Mouse (Mus musculus): ENCODE measurements around the gene Hesx1. TPM values are rescaled to one million over a fixed set of nuclear protein-coding genes. Genes with fewer than 3 reads are reported as not detected.
A peak's percentile ranks its signal among the peaks of the same experiment; 100 is the strongest.
"Not testable (repeated sequence)": the region's sequence is repeated elsewhere in the genome, so short reads cannot be mapped to it uniquely, and the experiment has no call there.

The Hesx1 gene
- 0.88 TPM in 1 of 2 replicates, not detected in the other for total RNA-seq (2014; rRNA removed)
- 0.16 and 0.40 TPM in 2 replicates for polyA plus RNA-seq (2015; fragmentation: Nextera tagmentation; extraction: Ambion mirVana)

GRCm38 (mm10) chr14:26994211-26994741 is at the start of gene Hesx1:
Gene Hesx1, plus strand, starts transcription at chr14:26994416.
- DNase-seq (ENCODE audit: low spot score) (peak; percentile 49), ATAC-seq (ENCODE audit: low FRiP score) (no peak)
- TF ChIP-seq CTCF (IDR thresholded peaks at IDR 0.05): peak; percentile 43
- Histone ChIP-seq H3K36me3 (ENCODE audit: insufficient read depth, low read length) (no peaks in the 10 kb centered on the region), H3K27me3 (ENCODE audit: insufficient read depth, low read length) (no peaks in the 10 kb centered on the region), H3K9ac (replicated peaks; ENCODE audit: low read length, poor library complexity, severe bottlenecking) (no peak within 1 kb of the TSS), H3K27ac (ENCODE audit: low read depth, low read length) (no peak within 1 kb of the TSS), H3K4me3 (ENCODE audit: low read depth, low read length) (peak within 1 kb of the TSS; percentile 28), H3K4me1 (ENCODE audit: insufficient read depth, low read length) (no peaks in the 10 kb centered on the region), H3K9me3 (ENCODE audit: low read length) (no peaks in the 10 kb centered on the region), H3K4me2 (ENCODE audit: low read depth, low read length, poor library complexity, severe bottlenecking) (peak within 1 kb of the TSS; percentile 50)
- WGBS: 8% methylated on average over 16 of the region's 16 CpGs

GRCm38 (mm10) chr14:26956139-26956538 is 38.1 kb upstream of the Hesx1 start:
- not testable (repeated sequence) for H3K9ac ChIP-seq (replicated peaks; ENCODE audit: low read length, poor library complexity, severe bottlenecking); H3K4me1 ChIP-seq (ENCODE audit: insufficient read depth, low read length); ATAC-seq (ENCODE audit: low FRiP score); H3K9me3 ChIP-seq (ENCODE audit: low read length); H3K27me3 ChIP-seq (ENCODE audit: insufficient read depth, low read length); H3K4me2 ChIP-seq (ENCODE audit: low read depth, low read length, poor library complexity, severe bottlenecking); H3K4me3 ChIP-seq (ENCODE audit: low read depth, low read length); H3K27ac ChIP-seq (ENCODE audit: low read depth, low read length); DNase-seq (ENCODE audit: low spot score)
- 68% methylated on average over 2 of the region's 2 CpGs for WGBS
- H3K36me3 ChIP-seq (ENCODE audit: insufficient read depth, low read length): peaks cover 13% of the 10 kb centered on the region

GRCm38 (mm10) chr14:26960518-26960917 is 33.7 kb upstream of the Hesx1 start:
- Histone ChIP-seq H3K9me3 (ENCODE audit: low read length) (no peaks in the 10 kb centered on the region), H3K9ac (replicated peaks; ENCODE audit: low read length, poor library complexity, severe bottlenecking) (no peak overlapping the region), H3K27ac (ENCODE audit: low read depth, low read length) (no peak overlapping the region), H3K36me3 (ENCODE audit: insufficient read depth, low read length) (peaks cover 18% of the 10 kb centered on the region), H3K27me3 (ENCODE audit: insufficient read depth, low read length) (no peaks in the 10 kb centered on the region), H3K4me1 (ENCODE audit: insufficient read depth, low read length) (no peaks in the 10 kb centered on the region), H3K4me2 (ENCODE audit: low read depth, low read length, poor library complexity, severe bottlenecking) (no peak overlapping the region), H3K4me3 (ENCODE audit: low read depth, low read length) (no peak overlapping the region)
- TF ChIP-seq CTCF (IDR thresholded peaks at IDR 0.05): no peak
- ATAC-seq (ENCODE audit: low FRiP score) (no peak), DNase-seq (ENCODE audit: low spot score) (no peak)
- WGBS: 95% methylated on average over 1 of the region's 1 CpGs

- no peaks in the 10 kb centered on the region for H3K36me3 ChIP-seq (ENCODE audit: insufficient read depth, low read length)
- peak overlapping the region; percentile 96 for H3K4me3 ChIP-seq (ENCODE audit: low read depth, low read length)
- H3K9ac ChIP-seq (replicated peaks; ENCODE audit: low read length, poor library complexity, severe bottlenecking): peak overlapping the region; percentile 94
- H3K4me2 ChIP-seq (ENCODE audit: low read depth, low read length, poor library complexity, severe bottlenecking): peak overlapping the region; percentile 56
- DNase-seq (ENCODE audit: low spot score) (no peak), ATAC-seq (ENCODE audit: low FRiP score) (no peak)
- 78% methylated on average over 3 of the region's 3 CpGs for WGBS
- no peaks in the 10 kb centered on the region for H3K27me3 ChIP-seq (ENCODE audit: insufficient read depth, low read length)
- H3K9me3 ChIP-seq (ENCODE audit: low read length): no peaks in the 10 kb centered on the region
- H3K4me1 ChIP-seq (ENCODE audit: insufficient read depth, low read length): peaks cover 10% of the 10 kb centered on the region; the same call in 1 of the 2 replicates
- TF ChIP-seq CTCF (IDR thresholded peaks at IDR 0.05): no peak
- H3K27ac ChIP-seq (ENCODE audit: low read depth, low read length): no peak overlapping the region
These were observed 25.1 kb upstream of the Hesx1 start for GRCm38 (mm10) chr14:26969164-26969563.

- H3K27ac ChIP-seq (ENCODE audit: low read depth, low read length): peak overlapping the region; percentile 94
- H3K36me3 ChIP-seq (ENCODE audit: insufficient read depth, low read length): no peaks in the 10 kb centered on the region
- H3K27me3 ChIP-seq (ENCODE audit: insufficient read depth, low read length): no peaks in the 10 kb centered on the region
- peak overlapping the region; percentile 56 for H3K4me2 ChIP-seq (ENCODE audit: low read depth, low read length, poor library complexity, severe bottlenecking)
- ATAC-seq (ENCODE audit: low FRiP score): peak; percentile 86
- H3K4me3 ChIP-seq (ENCODE audit: low read depth, low read length): peak overlapping the region; percentile 96
- H3K4me1 ChIP-seq (ENCODE audit: insufficient read depth, low read length): peaks cover 10% of the 10 kb centered on the region; the same call in 1 of the 2 replicates
- no peak for TF ChIP-seq CTCF (IDR thresholded peaks at IDR 0.05)
- H3K9me3 ChIP-seq (ENCODE audit: low read length): no peaks in the 10 kb centered on the region
- DNase-seq (ENCODE audit: low spot score): peak; percentile 81
- H3K9ac ChIP-seq (replicated peaks; ENCODE audit: low read length, poor library complexity, severe bottlenecking): peak overlapping the region; percentile 94
- under 1% methylated on average over 58 of the region's 62 CpGs for WGBS
These were observed 24.3 kb upstream of the Hesx1 start for GRCm38 (mm10) chr14:26969856-26970407.

GRCm38 (mm10) chr14:26970439-26970932 is 23.7 kb upstream of the Hesx1 start:
- no peaks in the 10 kb centered on the region for H3K9me3 ChIP-seq (ENCODE audit: low read length)
- under 1% methylated on average over 49 of the region's 53 CpGs for WGBS
- H3K36me3 ChIP-seq (ENCODE audit: insufficient read depth, low read length): no peaks in the 10 kb centered on the region

More at GRCm38 (mm10) chr14:26970439-26970932, 23.7 kb upstream of the Hesx1 start:
- peak overlapping the region; percentile 94 for H3K9ac ChIP-seq (replicated peaks; ENCODE audit: low read length, poor library complexity, severe bottlenecking)
- ATAC-seq (ENCODE audit: low FRiP score) (peak; percentile 99), DNase-seq (ENCODE audit: low spot score) (peak; percentile 95)
- H3K27me3 ChIP-seq (ENCODE audit: insufficient read depth, low read length): no peaks in the 10 kb centered on the region
- H3K4me3 ChIP-seq (ENCODE audit: low read depth, low read length): peak overlapping the region; percentile 96
- peak overlapping the region; percentile 56 for H3K4me2 ChIP-seq (ENCODE audit: low read depth, low read length, poor library complexity, severe bottlenecking)
- peak overlapping the region; percentile 94 for H3K27ac ChIP-seq (ENCODE audit: low read depth, low read length)
- H3K4me1 ChIP-seq (ENCODE audit: insufficient read depth, low read length): peaks cover 10% of the 10 kb centered on the region; the same call in 1 of the 2 replicates
- no peak for TF ChIP-seq CTCF (IDR thresholded peaks at IDR 0.05)
